Mouse (Mus musculus): ENCODE data around the gene Snx30. TPM values are rescaled to one million over a fixed set of nuclear protein-coding genes. Genes with fewer than 3 reads are reported as not detected.

Gene Snx30
- polyA plus RNA-seq, 1 experiment, result 6.1 TPM

- 0 out of 2 replicates have a peak, but pooled peaks cover 3% of the 10 kb centered on the region for H3K36me3 ChIP-seq (ENCODE audit: control insufficient read depth, insufficient read depth, low read length)
Measured at GRCm38 (mm10) chr4:59897814-59898520, 92.3 kb downstream of the Snx30 start.

GRCm38 (mm10) chr4:59898521-59898919, 92.9 kb downstream of the Snx30 start:
- H3K36me3 ChIP-seq (ENCODE audit: control insufficient read depth, insufficient read depth, low read length), result 0 out of 2 replicates have a peak, but pooled peaks cover 3% of the 10 kb centered on the region
- H3K4me1 ChIP-seq (replicated peaks; ENCODE audit: control insufficient read depth, insufficient read depth, low read length), result peaks cover 16% of the 10 kb centered on the region
- WGBS, result 95% methylated on average over 9 of the region's 9 CpGs
- no peak overlapping the region for H3K4me3 ChIP-seq (ENCODE audit: control insufficient read depth, insufficient read depth, low read length)
- DNase-seq, result no peak
- H3K27ac ChIP-seq (ENCODE audit: control insufficient read depth, insufficient read depth, low read length), result no peak overlapping the region
- no peaks in the 10 kb centered on the region for H3K27me3 ChIP-seq (ENCODE audit: control insufficient read depth, insufficient read depth, low read length)
- no peak for TF ChIP-seq CTCF (IDR thresholded peaks at IDR 0.05; ENCODE audit: borderline replicate concordance, control insufficient read depth, extremely low read depth, insufficient read depth, low read length, poor library complexity)
- no peak for TF ChIP-seq POLR2A (IDR thresholded peaks at IDR 0.05; ENCODE audit: control insufficient read depth, extremely low read depth, insufficient read depth, low read length, poor library complexity)

More at GRCm38 (mm10) chr4:59897814-59898520, 92.3 kb downstream of the Snx30 start:
- H3K27ac ChIP-seq (ENCODE audit: control insufficient read depth, insufficient read depth, low read length), result no peak overlapping the region
- 95% methylated on average over 12 of the region's 12 CpGs for WGBS
- no peak for DNase-seq
- H3K4me3 ChIP-seq (ENCODE audit: control insufficient read depth, insufficient read depth, low read length), result no peak overlapping the region
- H3K27me3 ChIP-seq (ENCODE audit: control insufficient read depth, insufficient read depth, low read length), result no peaks in the 10 kb centered on the region
- no peak for TF ChIP-seq POLR2A (IDR thresholded peaks at IDR 0.05; ENCODE audit: control insufficient read depth, extremely low read depth, insufficient read depth, low read length, poor library complexity)
- no peak for TF ChIP-seq CTCF (IDR thresholded peaks at IDR 0.05; ENCODE audit: borderline replicate concordance, control insufficient read depth, extremely low read depth, insufficient read depth, low read length, poor library complexity)
- peaks cover 19% of the 10 kb centered on the region for H3K4me1 ChIP-seq (replicated peaks; ENCODE audit: control insufficient read depth, insufficient read depth, low read length)

GRCm38 (mm10) chr4:59901810-59902209, 96.2 kb downstream of the Snx30 start:
- Histone ChIP-seq H3K4me1 (replicated peaks; ENCODE audit: control insufficient read depth, insufficient read depth, low read length) (no peaks in the 10 kb centered on the region), H3K27me3 (ENCODE audit: control insufficient read depth, insufficient read depth, low read length) (no peaks in the 10 kb centered on the region), H3K36me3 (ENCODE audit: control insufficient read depth, insufficient read depth, low read length) (0 out of 2 replicates have a peak, but pooled peaks cover 3% of the 10 kb centered on the region), H3K27ac (ENCODE audit: control insufficient read depth, insufficient read depth, low read length) (no peak overlapping the region), H3K4me3 (ENCODE audit: control insufficient read depth, insufficient read depth, low read length) (no peak overlapping the region)
- 93% methylated on average over 6 of the region's 6 CpGs for WGBS
- no peak for DNase-seq
- TF ChIP-seq CTCF (IDR thresholded peaks at IDR 0.05; ENCODE audit: borderline replicate concordance, control insufficient read depth, extremely low read depth, insufficient read depth, low read length, poor library complexity) (no peak), POLR2A (IDR thresholded peaks at IDR 0.05; ENCODE audit: control insufficient read depth, extremely low read depth, insufficient read depth, low read length, poor library complexity) (no peak)

- H3K4me3 ChIP-seq (ENCODE audit: control insufficient read depth, insufficient read depth, low read length), result no peak overlapping the region
- H3K27ac ChIP-seq (ENCODE audit: control insufficient read depth, insufficient read depth, low read length), result no peak overlapping the region
- no peaks in the 10 kb centered on the region for H3K27me3 ChIP-seq (ENCODE audit: control insufficient read depth, insufficient read depth, low read length)
- H3K36me3 ChIP-seq (ENCODE audit: control insufficient read depth, insufficient read depth, low read length), result no peaks in the 10 kb centered on the region
- peak; percentile 40 for DNase-seq
- H3K4me1 ChIP-seq (replicated peaks; ENCODE audit: control insufficient read depth, insufficient read depth, low read length), result no peaks in the 10 kb centered on the region
- WGBS, result 85% methylated on average over 6 of the region's 6 CpGs
- TF ChIP-seq CTCF (IDR thresholded peaks at IDR 0.05; ENCODE audit: borderline replicate concordance, control insufficient read depth, extremely low read depth, insufficient read depth, low read length, poor library complexity) (no peak), POLR2A (IDR thresholded peaks at IDR 0.05; ENCODE audit: control insufficient read depth, extremely low read depth, insufficient read depth, low read length, poor library complexity) (no peak)
Measured at GRCm38 (mm10) chr4:59902547-59902946, 96.9 kb downstream of the Snx30 start.

GRCm38 (mm10) chr4:59907092-59907491, 101.5 kb downstream of the Snx30 start:
- Histone ChIP-seq H3K4me1 (replicated peaks; ENCODE audit: control insufficient read depth, insufficient read depth, low read length) (no peaks in the 10 kb centered on the region), H3K27me3 (ENCODE audit: control insufficient read depth, insufficient read depth, low read length) (no peaks in the 10 kb centered on the region), H3K27ac (ENCODE audit: control insufficient read depth, insufficient read depth, low read length) (no peak overlapping the region), H3K36me3 (ENCODE audit: control insufficient read depth, insufficient read depth, low read length) (no peaks in the 10 kb centered on the region), H3K4me3 (ENCODE audit: control insufficient read depth, insufficient read depth, low read length) (no peak overlapping the region)
- WGBS, result 94% methylated on average over 6 of the region's 6 CpGs
- TF ChIP-seq POLR2A (IDR thresholded peaks at IDR 0.05; ENCODE audit: control insufficient read depth, extremely low read depth, insufficient read depth, low read length, poor library complexity) (no peak), CTCF (IDR thresholded peaks at IDR 0.05; ENCODE audit: borderline replicate concordance, control insufficient read depth, extremely low read depth, insufficient read depth, low read length, poor library complexity) (no peak)
- DNase-seq, result no peak

GRCm38 (mm10) chr4:59907657-59908230, 102.1 kb downstream of the Snx30 start:
- Histone ChIP-seq H3K27me3 (ENCODE audit: control insufficient read depth, insufficient read depth, low read length) (no peaks in the 10 kb centered on the region), H3K27ac (ENCODE audit: control insufficient read depth, insufficient read depth, low read length) (no peak overlapping the region), H3K4me3 (ENCODE audit: control insufficient read depth, insufficient read depth, low read length) (no peak overlapping the region), H3K36me3 (ENCODE audit: control insufficient read depth, insufficient read depth, low read length) (no peaks in the 10 kb centered on the region), H3K4me1 (replicated peaks; ENCODE audit: control insufficient read depth, insufficient read depth, low read length) (no peaks in the 10 kb centered on the region)
- no peak for TF ChIP-seq POLR2A (IDR thresholded peaks at IDR 0.05; ENCODE audit: control insufficient read depth, extremely low read depth, insufficient read depth, low read length, poor library complexity)
- WGBS, result 73% methylated on average over 10 of the region's 10 CpGs
- no peak for DNase-seq
